1 mouse cellular context compared by ENCODE assay signal in the genomic region with DNA sequence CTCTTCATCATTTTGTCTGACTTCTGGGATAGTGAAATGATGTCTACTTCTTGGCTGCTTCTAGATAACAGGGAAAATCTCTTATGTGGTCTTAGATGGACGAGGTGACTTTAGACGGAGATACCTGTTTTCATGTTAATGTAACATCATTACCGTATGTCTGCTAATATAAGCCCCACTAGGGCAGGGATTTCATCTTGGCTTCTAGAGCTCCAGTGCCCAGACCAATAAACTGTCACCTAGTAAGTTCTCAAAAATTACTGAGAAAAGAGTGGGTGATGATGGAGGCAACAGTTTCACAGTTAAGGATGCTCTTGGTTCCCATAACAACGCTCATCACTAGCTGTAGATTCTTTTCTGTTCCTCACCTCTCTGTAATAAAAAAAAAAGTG.
TF ChIP-seq lines count a peak whose summit lies in the region.

No protein-coding gene starts in this region.

TF ChIP-seq in MEL, 35 proteins besides CTCF, POLR2A, EP300 and RAD21:
- peak; percentile 93 for TF ChIP-seq MXI1 (IDR thresholded peaks at IDR 0.05; ENCODE audit: low read depth, low read length)
- no peak for TF ChIP-seq ZC3H11A (IDR thresholded peaks at IDR 0.05; ENCODE audit: low read depth, low read length)
